Mouse (Mus musculus) thymus, postnatal 36 days (tissue): Measurements from ENCODE around the gene Cdkl2.
A peak's percentile ranks its signal among the peaks of the same experiment; 100 is the strongest.

ENCODE experiments used
- DNase-seq, 2 experiments: peaks; one replicate each; pipeline ENCODE4 v3.0.0; 2022; ENCODE audit warnings: mixed read lengths in 2 of 2

Cdkl2 gene

DNA sequence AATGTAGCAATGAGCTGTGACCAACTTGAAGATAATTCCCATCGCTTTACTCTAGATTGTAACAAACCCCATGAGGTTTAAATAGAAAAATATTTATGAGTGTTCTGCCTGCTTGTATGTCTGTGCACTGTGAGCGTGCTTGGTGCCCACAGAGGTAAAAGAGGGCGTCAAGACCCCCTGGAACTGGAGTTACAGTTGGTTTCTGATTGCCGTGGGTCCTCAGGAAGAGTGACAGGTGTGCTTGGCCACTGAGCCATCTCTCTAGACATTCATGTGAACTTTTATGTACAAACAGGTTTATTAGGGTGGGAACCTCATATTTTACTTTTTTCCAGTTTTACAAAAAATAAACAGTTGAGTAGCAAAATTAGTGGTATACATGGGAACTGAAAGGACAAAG is at the start of gene Cdkl2:
Gene Cdkl2 (minus strand): TSS at position 101 of the 400 bp plus-strand sequence.
- DNase-seq = no peak

DNA sequence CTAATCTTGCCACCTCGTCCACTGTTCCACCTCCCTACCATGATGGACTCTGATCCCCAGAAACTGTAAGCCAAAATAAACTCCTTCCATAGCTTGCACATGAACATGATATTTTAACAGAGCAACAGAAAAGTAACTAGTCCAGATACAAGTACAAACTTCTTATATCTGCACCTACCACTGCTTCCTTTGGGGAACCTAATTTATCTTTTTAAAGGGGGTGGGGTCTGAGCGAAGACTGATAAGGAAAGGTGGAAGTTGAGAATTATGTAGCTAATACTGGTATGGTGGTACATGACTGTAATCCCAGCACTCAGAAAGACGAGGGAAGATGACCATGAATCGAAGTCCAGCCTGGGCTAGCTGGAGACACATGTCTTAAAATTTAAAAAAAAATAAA is 43.8 kb upstream of the Cdkl2 start:
- DNase-seq = no peak

DNA sequence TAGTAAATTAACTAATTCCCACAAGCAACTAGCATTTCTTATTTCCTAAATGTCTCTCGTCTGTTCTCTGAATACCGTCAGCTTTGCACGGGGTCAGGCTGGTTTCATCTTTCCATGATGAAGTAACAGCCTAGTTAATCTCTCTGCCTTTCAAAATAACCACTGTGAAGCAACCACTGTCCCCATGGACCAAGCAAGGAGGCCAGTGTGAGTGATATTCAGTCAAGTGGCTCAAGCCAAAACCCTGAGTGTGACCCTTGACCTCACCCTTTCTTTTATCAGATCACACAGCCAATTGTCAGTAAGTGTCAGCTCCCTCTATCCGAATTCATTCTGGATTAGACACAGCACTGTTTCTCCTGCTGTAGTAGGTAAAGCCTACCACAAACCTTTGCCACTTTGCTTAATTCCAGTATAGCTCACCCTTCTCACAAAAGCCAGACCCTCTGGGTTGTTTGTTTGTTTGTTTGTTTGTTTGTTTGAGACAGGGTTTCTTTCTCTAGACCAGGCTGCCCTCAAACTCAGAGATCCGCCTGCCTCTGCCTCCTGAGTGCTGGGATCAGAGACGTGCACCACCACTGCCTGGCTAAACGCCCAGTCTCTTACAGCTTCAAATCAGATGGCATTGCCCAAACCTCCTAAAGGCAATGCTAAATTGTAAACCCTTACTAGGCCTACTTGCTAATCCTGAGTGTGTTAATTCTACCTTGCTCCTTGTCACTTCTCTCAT is 42.3 kb upstream of the Cdkl2 start:
- no peak for DNase-seq

DNA sequence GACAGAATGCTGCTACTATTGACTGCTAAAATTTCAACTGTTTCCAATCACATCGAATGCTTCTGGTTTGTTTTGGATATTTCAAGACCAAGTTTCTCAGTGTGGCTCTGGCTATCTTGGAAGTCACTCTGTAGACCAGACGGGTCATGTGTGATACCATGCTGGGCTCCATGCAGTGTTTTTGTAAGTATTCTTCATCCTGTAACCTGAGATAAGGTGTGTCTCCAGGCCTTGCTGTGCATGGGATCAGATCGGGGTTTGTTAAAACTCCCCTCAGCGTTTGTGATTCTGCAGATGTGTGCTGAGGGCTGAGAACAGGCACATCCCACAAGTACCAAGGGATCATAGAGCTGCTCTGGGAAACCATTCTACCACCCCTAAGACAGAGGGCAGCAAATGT is 41.6 kb upstream of the Cdkl2 start:
- DNase-seq = no peak

DNA sequence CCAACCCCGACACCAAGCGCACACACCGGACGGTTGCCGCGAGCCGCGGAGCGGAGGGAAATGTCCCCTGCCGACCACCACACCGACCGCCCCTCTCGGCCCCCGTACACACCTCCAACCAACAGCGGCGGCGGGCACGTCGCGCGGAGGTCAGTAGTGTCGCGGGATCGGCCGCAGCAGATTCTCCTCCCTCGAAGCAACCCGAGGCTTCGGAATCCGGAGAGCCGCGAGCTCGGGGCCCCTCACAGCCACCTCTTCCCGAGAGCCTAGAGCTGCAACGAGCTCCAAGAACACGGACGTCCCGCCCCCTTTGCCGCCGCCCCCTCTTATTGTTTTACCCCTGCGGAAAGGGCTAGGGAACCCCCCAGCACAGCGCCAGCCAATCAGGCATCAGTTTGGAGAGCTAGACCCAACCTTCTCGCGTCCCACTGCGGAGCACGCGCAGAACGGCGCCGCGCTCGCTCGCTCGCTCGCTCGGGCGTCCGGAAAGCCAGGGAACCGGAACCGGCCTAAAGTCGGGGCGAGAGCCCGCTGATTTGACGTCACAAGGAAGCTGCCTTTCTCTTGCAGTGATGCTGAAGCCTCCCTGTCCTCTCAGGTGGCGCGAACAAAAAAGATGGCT is 39.8 kb upstream of the Cdkl2 start, which contains the start of gene G3bp2:
Gene G3bp2 (minus strand): TSS at position 303 of the 622 bp plus-strand sequence.
- peak; percentile 98 for DNase-seq

DNA sequence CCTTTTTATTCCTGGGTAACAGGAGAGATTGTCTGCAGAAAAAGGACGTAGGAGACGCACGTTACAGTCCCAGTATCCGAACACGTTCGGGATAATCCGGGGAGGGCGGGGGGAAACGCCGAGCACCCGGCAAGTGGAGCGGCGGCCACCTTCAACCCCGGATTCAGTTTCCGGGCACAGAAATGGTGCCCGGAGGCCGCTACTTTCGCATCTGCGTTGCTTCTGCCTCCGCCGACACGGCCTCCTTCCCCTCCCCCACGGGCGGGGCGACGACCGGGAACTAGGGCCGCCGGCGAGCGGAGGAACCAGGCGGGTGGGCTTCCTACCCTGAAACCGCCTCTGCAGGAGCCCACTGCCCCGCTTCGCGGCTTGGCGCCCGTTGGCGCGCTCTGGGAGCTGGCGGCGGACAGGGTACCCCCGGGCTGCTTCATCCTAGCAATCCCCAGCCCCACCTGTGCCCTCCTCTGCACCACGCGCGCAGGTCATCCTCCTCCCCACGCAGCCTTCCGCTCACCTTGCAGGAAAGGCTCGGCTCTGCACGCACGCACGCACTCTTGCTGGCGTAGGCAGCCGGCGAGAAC is 39.2 kb upstream of the Cdkl2 start:
- peak; percentile 75 to 82 for DNase-seq

DNA sequence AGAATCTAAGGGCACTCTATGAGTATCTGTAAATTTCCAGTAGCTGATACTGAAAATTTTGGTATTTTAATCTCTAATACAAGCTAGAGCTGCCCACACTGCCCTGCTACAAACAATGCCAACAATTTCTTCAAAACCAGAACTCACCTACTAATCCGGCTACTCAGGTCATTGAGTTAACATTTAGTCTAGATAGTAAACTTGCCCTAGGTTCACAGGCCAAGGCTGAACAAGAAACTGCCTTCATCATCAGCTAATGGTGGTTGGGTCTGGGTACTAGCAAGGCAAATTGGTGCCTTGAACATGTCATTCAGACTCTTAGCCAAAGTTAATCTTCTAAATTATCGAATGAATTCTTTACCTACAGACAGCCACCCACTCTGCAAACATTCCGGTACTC is 37.6 kb upstream of the Cdkl2 start:
- no peak for DNase-seq

DNA sequence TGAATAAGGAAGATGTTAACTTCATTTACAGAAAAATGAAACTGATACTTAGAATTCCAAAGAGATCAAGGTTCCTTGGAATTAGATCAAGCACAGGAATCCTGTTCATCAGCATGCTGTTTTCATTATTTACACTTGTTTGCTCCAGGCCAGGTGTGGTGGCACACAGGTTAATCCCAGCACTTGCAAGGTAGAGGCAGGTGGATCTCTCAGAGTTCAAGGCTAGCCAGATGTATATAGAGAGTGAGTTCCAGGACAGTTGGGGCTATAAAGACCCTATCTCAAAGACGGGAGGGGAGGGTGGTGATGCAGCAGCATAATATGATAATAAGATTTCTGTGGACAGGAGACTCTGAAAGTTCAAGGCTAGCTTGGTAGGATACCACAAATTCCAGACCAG is 36.7 kb upstream of the Cdkl2 start:
- DNase-seq = no peak

DNA sequence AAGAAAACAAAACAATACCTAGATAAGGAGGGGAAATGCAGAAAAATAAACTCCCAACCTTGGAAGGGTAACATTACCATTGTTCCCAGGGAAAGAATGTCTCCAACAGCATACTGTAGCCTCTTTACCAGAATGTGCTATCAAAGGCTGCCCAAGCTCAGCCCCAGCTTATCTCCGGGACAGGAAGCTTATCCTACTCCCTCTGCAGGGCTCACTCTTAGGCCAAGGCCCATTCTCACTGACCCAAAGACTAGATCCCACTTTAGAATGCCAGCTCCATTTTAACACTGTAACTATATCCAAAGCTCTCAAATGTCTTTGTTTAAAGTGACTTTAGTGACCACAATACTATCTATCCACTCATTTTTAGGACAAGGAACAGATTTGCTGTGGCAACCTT is 35.6 kb upstream of the Cdkl2 start:
- no peak for DNase-seq

DNA sequence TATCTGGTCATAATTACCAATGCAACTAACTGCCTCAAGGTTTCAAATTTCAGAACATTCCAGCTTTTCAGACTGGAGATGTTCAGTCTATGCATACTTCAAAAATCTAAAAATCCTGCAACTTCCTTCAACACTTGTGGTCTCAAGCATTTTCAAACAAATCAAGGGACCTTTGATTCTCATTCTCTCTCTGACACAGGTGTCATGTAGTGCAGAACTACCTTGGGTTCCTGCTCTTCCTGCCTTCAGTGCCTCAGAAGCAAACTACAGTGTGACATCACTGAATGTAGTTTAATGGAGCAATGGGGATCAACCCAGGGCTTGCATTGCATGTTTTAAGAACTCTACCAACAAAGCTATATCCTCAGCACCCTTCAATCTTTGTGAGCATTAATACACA is 35.1 kb upstream of the Cdkl2 start:
- no peak for DNase-seq

DNA sequence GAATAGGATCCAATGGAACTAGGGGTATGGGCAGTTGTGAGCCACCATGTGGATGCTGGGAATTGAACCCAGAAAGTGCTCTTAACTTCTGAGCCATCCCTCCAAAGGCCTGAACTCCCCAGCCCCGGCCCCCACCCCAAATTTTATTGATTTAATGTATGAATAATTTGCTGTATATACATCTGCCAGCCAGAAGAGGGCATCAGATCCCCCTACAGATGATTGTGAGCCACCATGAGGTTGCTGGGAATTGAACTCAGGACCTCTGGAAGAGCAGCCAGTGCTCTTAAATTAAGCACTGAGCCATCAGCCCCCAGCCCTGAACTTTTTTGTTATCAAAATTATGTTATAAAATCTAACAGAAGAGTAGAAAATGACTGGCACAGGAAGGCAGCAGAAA is 32.6 kb upstream of the Cdkl2 start:
- no peak for DNase-seq

DNA sequence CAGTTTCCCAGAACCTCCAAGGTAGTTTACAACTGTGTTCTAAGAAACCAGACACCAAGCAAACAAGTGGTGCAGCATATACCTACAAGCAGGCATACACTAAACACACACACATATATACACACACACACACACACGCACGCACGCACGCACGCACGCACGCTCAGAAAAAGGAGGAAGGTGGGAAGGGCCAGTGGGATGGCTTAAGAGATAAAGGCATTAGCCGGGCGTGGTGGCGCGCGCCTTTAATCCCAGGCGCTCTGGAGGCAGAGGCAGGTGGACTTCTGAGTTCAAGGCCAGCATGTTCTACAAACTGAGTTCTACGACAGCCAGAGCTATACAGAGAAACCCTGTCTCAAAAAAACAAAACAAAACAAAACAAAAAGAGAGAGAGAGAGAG is 30.4 kb upstream of the Cdkl2 start:
- DNase-seq = no peak

DNA sequence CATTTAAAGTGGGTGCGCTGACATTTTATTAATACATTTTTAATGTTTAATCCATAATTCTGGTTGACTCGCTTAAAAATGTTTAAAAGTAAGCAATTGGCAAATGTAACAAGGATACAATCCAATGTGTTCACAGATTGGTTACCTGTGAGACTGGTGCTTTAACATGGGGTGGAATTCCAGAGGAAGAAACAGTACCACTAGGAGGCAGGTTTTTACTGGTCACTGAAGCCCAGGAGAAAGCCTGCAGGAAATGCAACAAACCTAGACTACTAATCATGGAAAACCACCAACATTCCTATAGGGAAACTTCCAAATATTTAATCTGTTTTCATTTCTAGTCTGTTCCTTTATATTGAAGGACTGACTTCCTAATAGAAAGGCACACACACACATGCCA is 19.5 kb upstream of the Cdkl2 start:
- no peak for DNase-seq

DNA sequence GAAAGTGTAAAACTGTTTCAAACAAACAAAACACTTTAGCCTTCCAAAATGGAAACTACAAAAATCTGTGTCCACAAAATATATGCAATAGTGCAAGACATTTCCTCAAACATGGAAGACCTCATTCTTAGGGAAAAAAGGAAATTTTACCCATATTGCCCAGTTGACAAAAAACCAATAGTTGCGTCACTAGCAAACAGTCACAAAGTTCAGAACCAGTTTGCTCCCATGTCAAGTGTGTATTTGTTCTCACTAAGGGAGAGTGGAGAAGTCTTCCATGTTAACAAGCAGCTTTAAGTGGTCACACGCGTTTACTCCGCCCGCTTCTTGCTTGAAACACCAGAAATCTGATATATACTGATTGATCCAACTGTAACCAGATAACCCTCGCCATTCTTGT is 9.2 kb upstream of the Cdkl2 start:
- no peak for DNase-seq

DNA sequence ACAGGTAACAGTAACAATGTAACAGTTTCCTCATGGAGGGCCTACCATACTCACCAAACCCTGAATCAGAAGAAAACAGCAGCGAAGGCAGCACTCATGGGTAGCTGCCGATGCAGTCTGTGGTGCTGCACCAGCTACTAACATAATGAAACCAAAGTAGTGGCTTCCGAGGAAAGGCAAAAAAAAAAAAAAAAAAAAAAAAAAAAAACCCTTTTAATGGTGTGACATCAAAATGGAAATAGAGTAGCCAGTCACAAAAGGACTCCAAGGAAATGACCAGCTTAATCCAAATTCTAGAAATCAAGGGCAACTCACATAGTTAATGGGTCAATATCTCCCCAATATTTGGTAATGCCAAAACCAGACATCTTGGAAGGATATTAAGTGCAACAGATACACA is 6.7 kb upstream of the Cdkl2 start:
- DNase-seq = no peak

DNA sequence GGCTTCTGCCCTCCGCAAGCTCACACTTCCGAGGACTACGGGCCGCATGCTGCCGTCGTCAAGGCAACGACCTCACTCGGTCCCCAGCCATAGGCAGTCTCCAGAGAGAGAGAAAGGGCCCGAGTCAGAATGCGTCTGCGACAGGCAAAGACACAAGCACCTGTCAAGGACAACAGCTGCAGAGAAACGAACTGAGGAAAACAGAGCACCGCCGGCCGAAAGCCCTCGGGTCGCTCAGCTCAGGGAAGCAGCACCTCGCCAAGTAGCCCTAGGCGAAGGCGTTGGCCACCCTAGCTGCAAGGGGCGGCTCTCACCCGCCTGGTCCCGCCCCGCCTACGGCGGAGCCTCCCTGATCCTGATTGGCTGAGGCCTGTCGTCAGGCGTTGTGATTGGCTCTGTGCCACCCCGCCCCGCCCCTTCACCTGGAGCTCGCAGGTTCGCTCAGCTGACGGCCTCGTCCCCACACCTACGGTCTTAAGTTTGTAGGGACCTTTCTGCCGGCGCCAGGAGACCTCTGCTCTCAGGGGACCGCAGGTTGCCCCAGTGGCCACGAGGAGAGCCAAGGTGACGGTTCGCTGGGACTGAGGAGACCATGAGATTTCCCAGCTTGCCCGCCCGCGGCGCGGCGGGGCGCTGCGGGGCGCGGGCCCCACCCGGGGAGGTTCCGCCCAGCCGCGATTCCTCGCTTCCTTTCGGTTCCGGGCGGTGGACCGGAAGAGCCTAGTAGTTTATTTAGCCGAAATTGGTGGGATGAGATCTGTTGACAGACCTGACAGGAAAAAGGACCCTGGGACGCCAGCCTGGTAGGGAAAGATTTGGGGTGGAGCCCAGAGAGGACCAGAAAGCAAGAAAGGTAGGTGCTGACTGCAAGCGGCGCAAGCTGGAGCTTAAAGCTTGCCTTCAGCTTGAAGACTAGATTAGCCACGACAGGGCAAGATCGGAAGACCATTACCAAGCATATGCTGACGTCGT is 1.0 kb downstream of the Cdkl2 start:
- peak; percentile 96 to 99 for DNase-seq

DNA sequence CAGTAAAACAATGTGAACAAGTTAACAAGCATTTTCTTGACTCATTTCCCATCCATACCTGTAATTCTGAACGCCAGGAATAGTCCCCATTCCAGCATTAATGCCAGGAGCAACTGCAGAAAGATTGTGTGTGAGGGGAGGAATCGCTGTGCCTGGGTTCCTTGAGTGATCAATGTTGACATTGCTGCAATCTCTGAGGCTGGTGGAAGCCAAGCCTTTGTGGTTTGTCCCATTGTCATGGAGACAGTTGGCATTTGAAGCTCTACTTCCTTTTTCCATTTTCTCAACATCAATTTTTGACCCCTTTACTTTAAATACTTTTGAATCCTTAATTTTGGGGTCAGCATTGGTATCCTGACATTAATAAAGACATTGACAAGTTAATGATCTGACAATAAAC is 23.7 kb downstream of the Cdkl2 start:
- DNase-seq = no peak

DNA sequence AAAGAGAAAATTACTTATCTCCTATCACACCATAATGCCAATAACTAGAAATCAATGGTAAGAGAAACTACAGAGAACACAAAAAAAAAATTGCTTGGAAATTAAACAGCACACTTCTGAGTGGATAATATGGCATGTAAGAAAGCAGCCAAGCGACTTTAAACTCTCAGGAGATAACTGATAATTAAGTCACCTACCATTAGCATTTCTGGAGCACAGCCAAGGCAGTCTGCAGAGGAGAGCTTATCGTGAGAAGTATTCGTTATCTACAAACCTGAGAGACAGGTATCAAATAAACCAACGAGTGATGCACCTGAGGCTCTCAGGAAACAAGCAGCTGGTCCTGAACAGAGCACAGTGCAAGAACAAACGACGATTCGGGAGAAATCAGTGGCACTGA is 31.9 kb downstream of the Cdkl2 start:
- DNase-seq = no peak

DNA sequence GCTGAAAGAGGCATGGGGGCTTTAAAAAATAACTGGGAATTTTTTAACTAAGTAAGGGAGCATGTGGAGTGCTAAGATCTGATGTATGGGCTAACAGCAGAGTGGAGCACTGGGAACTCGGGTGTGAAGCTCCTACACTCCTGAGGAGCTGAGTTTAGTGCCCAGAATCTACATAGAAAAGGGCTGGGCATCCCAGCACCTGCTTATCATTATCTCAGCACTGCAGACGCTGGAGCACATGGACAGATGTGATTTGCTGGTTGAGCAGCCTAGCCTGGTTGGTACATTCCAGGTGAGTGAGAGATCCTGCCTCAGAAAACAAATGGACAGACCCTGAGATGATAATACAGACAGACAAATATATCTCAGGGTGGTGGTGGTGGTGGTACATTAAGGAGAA is 33.9 kb downstream of the Cdkl2 start:
- no peak for DNase-seq

DNA sequence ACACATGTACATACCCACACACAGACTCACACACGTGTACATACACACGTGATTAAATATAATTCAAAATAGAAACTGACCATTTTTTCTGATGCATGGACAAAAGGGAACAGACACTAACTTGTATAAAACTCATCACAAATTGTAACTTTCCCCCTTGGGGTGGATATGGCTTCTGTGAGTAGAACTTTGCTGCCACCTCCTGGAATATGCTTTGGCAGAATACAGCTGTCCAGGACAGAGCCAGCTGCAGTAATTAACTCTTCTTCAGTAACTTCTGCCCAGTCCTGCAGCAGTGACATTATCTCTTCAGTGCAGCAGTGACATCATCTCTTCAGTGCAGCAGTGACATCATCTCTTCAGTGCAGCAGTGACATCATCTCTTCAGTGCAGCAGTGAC is 40.7 kb downstream of the Cdkl2 start:
- DNase-seq = peak in 1 of 2 experiments; percentile 5

DNA sequence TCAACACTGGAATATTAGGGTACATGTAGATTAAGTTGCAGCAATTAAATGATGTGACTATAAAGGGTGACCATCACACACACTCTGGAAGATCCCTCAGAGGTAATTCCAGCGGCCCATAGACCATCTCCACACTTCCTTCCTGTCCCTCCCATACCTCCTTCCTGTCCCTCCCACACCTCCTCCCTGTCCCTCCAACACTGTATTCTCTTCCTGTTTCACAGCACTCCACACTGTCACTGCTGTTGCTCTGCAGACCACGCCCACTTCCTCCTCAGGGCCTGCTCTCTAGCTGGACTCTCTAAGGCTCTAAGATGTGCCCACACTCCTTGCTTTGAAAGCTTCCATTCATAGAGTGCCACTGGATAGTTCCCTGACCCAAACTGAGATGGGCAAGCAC is 42.9 kb downstream of the Cdkl2 start:
- DNase-seq = peak; percentile 42 to 62

DNA sequence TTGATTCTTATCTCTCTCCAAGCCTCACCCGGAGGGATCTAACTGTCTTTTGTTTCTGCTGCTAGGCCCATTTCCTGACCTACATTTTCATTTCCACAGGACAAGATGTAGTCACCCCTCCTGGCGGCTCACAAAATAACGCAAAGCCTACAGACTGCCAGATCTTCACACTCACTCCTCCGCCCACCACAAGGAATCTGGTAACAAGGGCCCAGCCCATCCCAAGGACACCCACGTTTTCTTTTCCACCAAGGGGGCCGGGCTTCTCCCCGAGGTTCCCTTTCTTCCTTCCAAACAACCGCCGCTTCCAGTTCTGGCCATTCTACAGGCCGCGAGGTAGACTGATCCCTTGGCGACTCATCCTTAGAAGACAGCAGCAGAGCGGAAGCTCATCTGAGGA is 49.1 kb downstream of the Cdkl2 start:
- DNase-seq = no peak

DNA sequence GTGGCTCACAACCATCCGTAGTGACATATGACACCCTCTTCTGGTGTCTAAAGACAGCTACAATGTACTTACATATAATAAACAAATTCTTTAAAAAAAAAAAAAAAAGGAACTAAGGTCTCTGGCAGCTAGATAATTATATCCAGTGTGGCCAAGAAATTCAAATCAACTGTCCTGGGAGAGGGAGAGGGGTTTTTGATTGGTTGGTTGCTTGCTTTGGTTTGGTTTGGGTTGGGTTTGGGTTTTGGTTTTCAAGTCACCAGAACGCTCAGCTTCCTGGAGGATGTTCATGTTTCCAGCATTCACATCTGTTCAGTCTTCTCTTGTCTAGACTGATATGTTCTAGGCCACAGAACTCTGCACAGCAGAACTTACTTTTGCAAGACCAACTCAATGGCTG is 50.6 kb downstream of the Cdkl2 start:
- no peak for DNase-seq
